Mouse (Mus musculus) hindbrain, postnatal 0 days (tissue): ENCODE measurements at regions not wholly inside any gene's neighbourhood (a gene's known extent, or its start where the extent isn't known, plus 50 kb on each side); places are given as distances from the start of the nearest gene placed in this dataset.

Experiments used
- ATAC-seq: fragments of 200-750 bp; cut with Nextera tagmentation; 2 replicates; pipeline ENCODE4 v1.8.0; 2017; ENCODE audit warnings: mild to moderate bottlenecking, moderate TSS enrichment, moderate library complexity
- DNase-seq: peaks from one replicate; pipeline ENCODE4 v3.0.0-alpha.2; 2015; ENCODE audit warnings: low spot score
- H3K27ac ChIP-seq: fragments of 300-500 bp; sonication (generic); 2 replicates; pipeline ENCODE4 v1.5.1; 2014; ENCODE audit warnings: mild to moderate bottlenecking
- H3K27me3 ChIP-seq: fragments of 300-500 bp; sonication (generic); 2 replicates; pipeline ENCODE4 v1.6.1; 2014; ENCODE audit warnings: low read length, mixed read lengths; ENCODE audit not compliant: insufficient read depth
- H3K36me3 ChIP-seq: fragments of 300-500 bp; sonication (generic); 2 replicates; pipeline ENCODE4 v1.6.1; 2014; ENCODE audit warnings: low read length, mixed read lengths; ENCODE audit not compliant: insufficient read depth
- H3K4me1 ChIP-seq: fragments of 300-500 bp; sonication (generic); 2 replicates; pipeline ENCODE4 v1.6.1; 2014; ENCODE audit warnings: antibody characterized with exemption, low read length, mixed read lengths; ENCODE audit not compliant: insufficient read depth
- H3K4me2 ChIP-seq: fragments of 300-500 bp; sonication (generic); 2 replicates; pipeline ENCODE4 v1.6.1; 2014; ENCODE audit warnings: low read depth, mild to moderate bottlenecking, low read length, moderate library complexity, mixed read lengths
- H3K4me3 ChIP-seq: fragments of 300-500 bp; sonication (generic); 2 replicates; pipeline ENCODE4 v1.5.1; 2014; ENCODE audit warnings: low read length
- H3K9ac ChIP-seq: fragments of 300-500 bp; sonication (generic); replicated peaks from 2 replicates; pipeline ENCODE4 v1.6.1; 2014; ENCODE audit warnings: mild to moderate bottlenecking, low read length, moderate library complexity, mixed read lengths
- H3K9me3 ChIP-seq: fragments of 300-500 bp; sonication (generic); 2 replicates; pipeline ENCODE4 v1.6.1; 2016; ENCODE audit warnings: low read length, mixed read lengths
- CTCF ChIP-seq: IDR thresholded peaks from 2 replicates; pipeline ENCODE4 v1.5.1; 2016; ENCODE audit warnings: antibody characterized with exemption, control low read depth, low read depth
- WGBS: fragments of 180-500 bp; shearing (Covaris S2); extraction: QIAGEN DNeasy Blood & Tissue Kit; methylation state at CpG from one replicate; pipeline ENCODE4 v1.1.7; 2014; 5-methylcytosine and 5-hydroxymethylcytosine counted together

DNA sequence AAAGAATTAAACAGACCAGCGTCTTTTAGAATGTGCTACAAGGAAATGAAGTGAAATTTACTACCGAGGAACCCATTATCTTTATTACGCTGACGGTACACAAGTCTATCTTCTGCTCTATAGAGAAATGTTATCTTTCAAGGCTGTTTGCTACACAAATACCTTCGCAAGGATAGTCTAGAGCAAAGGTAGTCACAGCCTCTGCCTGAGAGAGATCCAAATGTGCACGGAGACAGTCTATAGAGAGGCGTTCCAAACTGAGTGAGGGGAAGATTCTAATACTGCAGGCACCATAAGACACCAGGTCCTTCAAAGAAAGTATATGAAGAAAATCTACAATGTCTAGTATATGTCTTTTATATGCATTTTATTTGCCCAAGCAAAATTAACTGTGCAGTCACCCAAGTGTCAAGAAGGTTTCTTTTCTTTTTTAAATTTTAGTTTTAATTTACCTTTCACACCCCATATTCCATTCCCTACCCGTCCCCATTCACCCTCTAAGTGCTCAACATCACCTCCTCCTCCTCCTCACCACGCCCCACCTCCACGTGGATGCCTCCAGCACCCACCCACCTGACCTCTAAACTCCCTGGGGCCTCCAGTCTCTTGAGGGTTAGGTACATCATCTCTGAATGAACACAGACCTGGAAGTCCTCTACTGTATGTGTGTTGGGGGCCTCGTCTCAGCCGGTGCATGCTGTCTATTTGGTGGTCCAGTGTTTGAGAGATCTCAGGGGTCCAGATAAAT is 99.7 kb upstream of the Pde3a start:
- Histone ChIP-seq H3K27ac (no peak overlapping the region), H3K27me3 (no peaks in the 10 kb centered on the region), H3K4me2 (no peak overlapping the region), H3K36me3 (no peaks in the 10 kb centered on the region), H3K4me1 (no peaks in the 10 kb centered on the region), H3K9ac (no peak overlapping the region), H3K4me3 (no peak overlapping the region), H3K9me3 (no peaks in the 10 kb centered on the region)
- no peak for TF ChIP-seq CTCF
- DNase-seq (no peak), ATAC-seq (no peak)
- 82% methylated on average over 12 of the region's 12 CpGs for WGBS

GRCm38 (mm10) chr6:141159326-141159725 is 89.7 kb upstream of the Pde3a start:
- no peak overlapping the region for H3K27ac ChIP-seq
- H3K4me2 ChIP-seq: no peak overlapping the region
- H3K36me3 ChIP-seq: no peaks in the 10 kb centered on the region
- no peaks in the 10 kb centered on the region for H3K9me3 ChIP-seq
- H3K27me3 ChIP-seq: no peaks in the 10 kb centered on the region
- H3K9ac ChIP-seq: no peak overlapping the region
- no peak for TF ChIP-seq CTCF
- WGBS: 74% methylated on average over 5 of the region's 5 CpGs
- no peak overlapping the region for H3K4me3 ChIP-seq
- ATAC-seq (no peak), DNase-seq (no peak)
- H3K4me1 ChIP-seq: no peaks in the 10 kb centered on the region

DNA sequence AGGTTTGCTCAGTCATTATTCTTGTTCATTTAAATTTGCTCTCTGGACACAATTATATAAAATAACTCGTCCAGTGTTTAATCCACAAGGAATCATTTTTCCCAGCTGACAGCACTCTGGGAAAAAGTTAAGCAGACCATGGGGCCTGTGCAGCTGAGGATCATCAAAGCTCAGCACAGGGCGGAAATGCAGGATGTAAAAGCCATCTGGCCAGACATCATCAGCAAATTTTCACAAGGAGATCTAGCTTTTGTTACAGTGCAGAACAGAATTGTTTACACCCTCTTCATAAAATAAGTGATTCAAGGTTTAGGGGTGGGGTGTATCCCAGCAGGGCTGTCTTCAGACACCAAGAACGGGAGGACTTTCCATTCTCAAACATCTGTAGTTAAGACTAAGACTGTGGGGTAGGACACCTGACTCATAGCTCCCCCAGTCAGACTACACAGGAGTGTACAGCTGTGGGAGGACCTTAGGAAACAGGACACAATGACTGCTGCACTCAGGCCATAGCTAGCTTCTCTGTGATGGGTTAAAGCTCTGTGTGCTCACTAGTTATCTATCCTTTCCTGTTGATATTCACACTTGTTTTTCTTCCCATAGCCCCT is 87.3 kb upstream of the Pde3a start:
- TF ChIP-seq CTCF: no peak
- H3K27ac ChIP-seq: no peak overlapping the region
- no peak overlapping the region for H3K4me3 ChIP-seq
- no peak overlapping the region for H3K9ac ChIP-seq
- H3K4me1 ChIP-seq: no peaks in the 10 kb centered on the region
- ATAC-seq: no peak
- no peak for DNase-seq
- H3K9me3 ChIP-seq: no peaks in the 10 kb centered on the region
- H3K4me2 ChIP-seq: no peak overlapping the region
- H3K36me3 ChIP-seq: no peaks in the 10 kb centered on the region
- no peaks in the 10 kb centered on the region for H3K27me3 ChIP-seq
- 78% methylated on average over 3 of the region's 3 CpGs for WGBS

DNA sequence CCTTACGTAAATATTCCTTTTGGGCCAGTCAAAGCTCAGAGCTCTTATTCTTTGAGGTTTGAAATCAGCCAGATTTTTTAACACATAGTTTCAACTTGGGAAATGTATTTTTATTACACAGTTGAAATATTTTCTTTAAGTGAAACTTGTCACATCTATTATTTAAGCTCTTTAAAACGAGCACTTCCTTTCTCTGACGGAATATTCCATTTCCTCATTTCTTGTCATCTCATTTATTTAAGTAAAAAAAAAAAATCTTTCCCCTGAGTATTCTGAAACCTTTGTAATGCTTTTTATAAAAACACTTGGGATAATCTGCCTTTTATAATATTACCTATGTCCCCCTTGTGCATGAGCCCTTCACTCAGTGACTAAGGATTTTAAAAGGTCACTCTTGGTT is 81.8 kb upstream of the Pde3a start:
- 80% methylated on average over 3 of the region's 3 CpGs for WGBS
- TF ChIP-seq CTCF: no peak
- DNase-seq (no peak), ATAC-seq (no peak)
- Histone ChIP-seq H3K27ac (no peak overlapping the region), H3K36me3 (no peaks in the 10 kb centered on the region), H3K4me3 (no peak overlapping the region), H3K9me3 (no peaks in the 10 kb centered on the region), H3K27me3 (no peaks in the 10 kb centered on the region), H3K9ac (no peak overlapping the region), H3K4me2 (no peak overlapping the region), H3K4me1 (no peaks in the 10 kb centered on the region)

GRCm38 (mm10) chr6:141168356-141168755 is 80.7 kb upstream of the Pde3a start:
- H3K9ac ChIP-seq: no peak overlapping the region
- TF ChIP-seq CTCF: no peak
- DNase-seq (no peak), ATAC-seq (no peak)
- H3K27ac ChIP-seq: no peak overlapping the region
- no peaks in the 10 kb centered on the region for H3K4me1 ChIP-seq
- no peaks in the 10 kb centered on the region for H3K9me3 ChIP-seq
- WGBS: 52% methylated on average over 3 of the region's 3 CpGs
- H3K4me2 ChIP-seq: no peak overlapping the region
- H3K27me3 ChIP-seq: no peaks in the 10 kb centered on the region
- H3K36me3 ChIP-seq: no peaks in the 10 kb centered on the region
- no peak overlapping the region for H3K4me3 ChIP-seq

GRCm38 (mm10) chr6:141183782-141184181 is 65.3 kb upstream of the Pde3a start:
- no peak overlapping the region for H3K4me2 ChIP-seq
- no peak overlapping the region for H3K9ac ChIP-seq
- TF ChIP-seq CTCF: no peak
- no peak overlapping the region for H3K27ac ChIP-seq
- no peak for ATAC-seq
- H3K4me3 ChIP-seq: no peak overlapping the region
- no peaks in the 10 kb centered on the region for H3K9me3 ChIP-seq
- DNase-seq: peak; percentile 33
- 27% methylated on average over 1 of the region's 1 CpGs for WGBS
- H3K4me1 ChIP-seq: no peaks in the 10 kb centered on the region
- no peaks in the 10 kb centered on the region for H3K27me3 ChIP-seq
- no peaks in the 10 kb centered on the region for H3K36me3 ChIP-seq

- Histone ChIP-seq H3K36me3 (no peaks in the 10 kb centered on the region), H3K4me1 (no peaks in the 10 kb centered on the region), H3K4me3 (no peak overlapping the region), H3K4me2 (no peak overlapping the region), H3K9ac (no peak overlapping the region), H3K27me3 (no peaks in the 10 kb centered on the region), H3K27ac (no peak overlapping the region), H3K9me3 (no peaks in the 10 kb centered on the region)
- no peak for ATAC-seq
- TF ChIP-seq CTCF: no peak
- DNase-seq: no peak
- WGBS: 66% methylated on average over 3 of the region's 3 CpGs
These were observed 61.0 kb upstream of the Pde3a start for GRCm38 (mm10) chr6:141188036-141188435.
